Mouse (Mus musculus) small intestine, adult 2 months (tissue): ENCODE results near the gene Guca1b.

Source experiments
- CTCF ChIP-seq: fragments of 200-500 bp; IDR thresholded peaks from 2 replicates; pipeline ENCODE4 v1.5.1; 2012; ENCODE audit warnings: low read depth, mild to moderate bottlenecking, control low read depth, inconsistent platforms, low read length, moderate library complexity, mixed read lengths; ENCODE audit not compliant: insufficient replicate concordance, insufficient read length; ENCODE audit errors: extremely low read depth
- POLR2A ChIP-seq: fragments of 200-500 bp; IDR thresholded peaks from 2 replicates; pipeline ENCODE4 v1.6.1; 2012; ENCODE audit warnings: low read depth, mild to moderate bottlenecking, control low read depth, inconsistent platforms, low read length, moderate library complexity

- TF ChIP-seq CTCF (no peak), POLR2A (no peak)
Measured at GRCm38 (mm10) chr17:47361343-47361742, 23.9 kb upstream of the Guca1b start.
